Mouse (Mus musculus) lung, adult 2 months (tissue): Measurements from ENCODE around the gene Msto1.

Experiments used
- CTCF ChIP-seq: fragments of 200-500 bp; IDR thresholded peaks from 2 replicates; pipeline ENCODE4 v1.5.1; 2011; ENCODE audit warnings: mild to moderate bottlenecking, low read length, control low read depth; ENCODE audit not compliant: insufficient read depth
- POLR2A ChIP-seq: fragments of 200-500 bp; IDR thresholded peaks from 2 replicates; pipeline ENCODE4 v1.6.1; 2011; ENCODE audit warnings: low read depth, mild to moderate bottlenecking, control low read depth, low read length, borderline replicate concordance; ENCODE audit errors: extremely low read depth

DNA sequence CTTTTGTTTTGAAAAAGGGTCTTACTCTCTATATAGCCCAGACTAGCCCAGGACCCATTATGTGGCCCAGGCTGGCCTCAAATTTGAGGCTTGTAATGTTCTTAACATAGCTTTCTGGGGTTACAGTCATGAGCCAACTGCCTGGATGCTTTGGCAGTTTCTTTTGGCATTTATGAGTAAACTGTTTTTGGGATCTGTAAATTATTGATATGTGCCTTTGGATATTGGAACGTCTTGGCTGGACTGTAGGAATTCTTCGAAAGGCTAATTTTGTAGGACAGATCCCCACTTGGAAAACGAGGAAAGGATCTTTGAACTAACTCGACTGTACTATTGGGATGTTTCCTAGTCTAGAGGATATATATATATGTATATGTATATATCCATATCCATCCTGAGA, 39.4 kb upstream of the Msto1 start:
- no peak for TF ChIP-seq POLR2A
- TF ChIP-seq CTCF = no peak
